Mouse (Mus musculus) stomach, embryonic 16.5 days (tissue): ENCODE results near the gene Ppil1. TPM values are rescaled to one million over a fixed set of nuclear protein-coding genes. Genes with fewer than 3 reads are reported as not detected.
"Not testable (repeated sequence)": the region's sequence is repeated elsewhere in the genome, so short reads cannot be mapped to it uniquely, and the experiment has no call there.

Experiments used
- ATAC-seq: fragments of 200-750 bp; cut with Nextera tagmentation; 2 replicates; pipeline ENCODE4 v1.8.0; 2017; ENCODE audit warnings: moderate number of reproducible peaks, moderate TSS enrichment; ENCODE audit not compliant: insufficient read depth, low FRiP score
- H3K27ac ChIP-seq: fragments of 300-500 bp; sonication (generic); 2 replicates; pipeline ENCODE4 v1.5.1; 2014; ENCODE audit warnings: low read length
- H3K27me3 ChIP-seq: fragments of 300-500 bp; sonication (generic); 2 replicates; pipeline ENCODE4 v1.6.1; 2014; ENCODE audit warnings: low read length, control low read depth, mixed read lengths; ENCODE audit not compliant: control insufficient read depth, insufficient read depth
- H3K36me3 ChIP-seq: fragments of 300-500 bp; sonication (generic); 2 replicates; pipeline ENCODE4 v1.6.1; 2014; ENCODE audit warnings: low read length; ENCODE audit not compliant: control insufficient read depth, insufficient read depth
- H3K4me1 ChIP-seq: fragments of 300-500 bp; sonication (generic); 2 replicates; pipeline ENCODE4 v1.6.1; 2014; ENCODE audit warnings: low read length, control low read depth, mixed read lengths; ENCODE audit not compliant: control insufficient read depth, insufficient read depth
- H3K4me2 ChIP-seq: fragments of 300-500 bp; sonication (generic); 2 replicates; pipeline ENCODE4 v1.6.1; 2014; ENCODE audit warnings: low read depth, low read length, mixed read lengths
- H3K4me3 ChIP-seq: fragments of 300-500 bp; sonication (generic); replicated peaks from 2 replicates; pipeline ENCODE4 v1.5.1; 2014; ENCODE audit warnings: mild to moderate bottlenecking, low read length
- H3K9ac ChIP-seq: fragments of 300-500 bp; sonication (generic); 2 replicates; pipeline ENCODE4 v1.6.1; 2014; ENCODE audit warnings: low read length
- H3K9me3 ChIP-seq: fragments of 300-500 bp; sonication (generic); replicated peaks from 2 replicates; pipeline ENCODE4 v1.6.1; 2016; ENCODE audit warnings: low read length, control low read depth; ENCODE audit not compliant: control insufficient read depth
- WGBS: fragments of 180-500 bp; shearing (Covaris S2); extraction: QIAGEN DNeasy Blood & Tissue Kit; methylation state at CpG from one replicate; pipeline ENCODE4 v1.1.7; 2014; 5-methylcytosine and 5-hydroxymethylcytosine counted together
- polyA plus RNA-seq: library from polyadenylated mRNA; unstranded; fragments of >200 nt; fragmentation: Nextera tagmentation; extraction: Ambion mirVana; gene quantifications from 2 replicates; pipeline ENCODE4 v1.2.1, GENCODE M21; 2015

Ppil1 gene
- polyA plus RNA-seq, 1 experiment from 2014 or later: 130 TPM

- Histone ChIP-seq H3K36me3 (peaks cover 12% of the 10 kb centered on the region), H3K4me1 (peaks cover 11% of the 10 kb centered on the region)
- not testable (repeated sequence) for ATAC-seq, H3K27ac ChIP-seq, H3K27me3 ChIP-seq, H3K4me2 ChIP-seq, H3K9ac ChIP-seq, H3K4me3 ChIP-seq, H3K9me3 ChIP-seq
- WGBS: 75% methylated on average over 14 of the region's 14 CpGs
Measured at GRCm38 (mm10) chr17:29251006-29251405, 13.0 kb downstream of the Ppil1 start.

DNA sequence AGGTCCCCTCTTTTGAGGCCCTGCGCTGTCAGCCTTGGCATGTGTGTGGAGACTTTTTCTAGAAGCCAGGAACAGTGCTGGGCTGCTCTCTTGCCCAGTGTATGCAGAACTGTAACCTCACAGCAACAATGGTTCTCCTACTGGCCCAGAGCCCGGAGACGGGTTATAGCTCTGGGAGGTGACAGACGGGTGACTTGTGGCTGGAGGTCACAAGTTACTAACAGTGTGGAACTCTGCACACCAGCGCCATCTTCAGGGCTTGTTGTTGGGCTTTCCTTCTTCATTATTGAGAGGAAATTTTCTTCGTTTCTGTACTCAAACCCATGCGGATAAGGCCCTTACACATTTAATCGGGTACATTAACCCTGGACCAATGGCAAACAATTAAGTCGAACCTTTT lies 14.5 kb downstream of the Ppil1 start:
- ATAC-seq: no peak
- WGBS: 60% methylated on average over 9 of the region's 9 CpGs
- Histone ChIP-seq H3K9ac (no peak overlapping the region), H3K4me2 (no peak overlapping the region), H3K36me3 (peaks cover 12% of the 10 kb centered on the region), H3K27ac (no peak overlapping the region), H3K4me1 (peaks cover 11% of the 10 kb centered on the region), H3K4me3 (no peak overlapping the region), H3K27me3 (no peaks in the 10 kb centered on the region), H3K9me3 (no peaks in the 10 kb centered on the region)

DNA sequence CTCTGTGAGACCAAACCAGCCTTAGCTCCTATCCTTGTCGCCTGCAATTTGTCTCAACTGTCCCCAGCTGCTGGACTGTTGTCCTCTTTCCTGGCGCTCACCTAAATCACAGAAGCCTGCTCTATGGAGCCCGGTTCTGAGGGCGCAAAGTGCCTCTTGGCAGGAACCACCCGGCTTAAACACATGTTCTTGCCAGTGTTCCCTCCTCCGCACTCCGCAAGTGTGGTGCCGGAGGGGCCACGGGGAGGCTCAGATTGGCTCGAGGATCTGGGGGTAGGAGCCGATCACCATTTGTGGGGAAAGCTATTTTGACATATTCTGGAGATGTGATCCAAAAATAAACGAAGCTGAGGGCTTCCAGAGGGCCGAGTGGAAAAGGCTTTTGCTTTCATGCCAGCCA lies 16.1 kb downstream of the Ppil1 start:
- WGBS: 67% methylated on average over 13 of the region's 13 CpGs
- Histone ChIP-seq H3K27me3 (no peaks in the 10 kb centered on the region), H3K9ac (no peak overlapping the region), H3K4me3 (no peak overlapping the region), H3K36me3 (peaks cover 12% of the 10 kb centered on the region), H3K4me2 (no peak overlapping the region), H3K9me3 (no peaks in the 10 kb centered on the region), H3K27ac (no peak overlapping the region), H3K4me1 (peaks cover 11% of the 10 kb centered on the region)
- ATAC-seq: no peak

- Histone ChIP-seq H3K4me3 (no peak overlapping the region), H3K27ac (no peak overlapping the region), H3K36me3 (peaks cover 12% of the 10 kb centered on the region), H3K4me2 (no peak overlapping the region), H3K4me1 (peaks cover 5% of the 10 kb centered on the region), H3K27me3 (no peaks in the 10 kb centered on the region), H3K9me3 (no peaks in the 10 kb centered on the region), H3K9ac (no peak overlapping the region)
- 29% methylated on average over 5 of the region's 5 CpGs for WGBS
- peak; percentile 50; the same call in 1 of the 2 replicates for ATAC-seq
Measured at GRCm38 (mm10) chr17:29246602-29247001, 17.4 kb downstream of the Ppil1 start.

DNA sequence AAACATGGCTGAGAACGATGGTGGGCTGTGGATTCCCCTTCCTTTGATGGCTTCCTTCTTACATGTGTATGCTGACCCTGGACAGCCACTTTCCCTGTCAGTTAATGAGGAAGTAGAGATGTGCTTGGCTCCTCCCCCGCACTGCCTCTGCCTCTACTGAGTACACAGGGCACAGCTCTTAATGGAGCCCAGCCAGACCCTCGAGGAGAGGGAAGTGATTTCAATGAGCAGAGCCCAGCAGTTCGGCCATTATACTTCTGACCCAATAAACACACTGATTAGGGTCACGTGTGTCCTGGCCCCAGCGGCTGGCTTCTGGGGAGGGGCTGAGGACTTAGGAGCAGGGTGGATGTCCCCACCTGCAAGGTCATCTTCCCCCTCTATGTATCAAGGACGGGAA lies 18.3 kb downstream of the Ppil1 start:
- no peak overlapping the region for H3K27ac ChIP-seq
- WGBS: 42% methylated on average over 7 of the region's 7 CpGs
- ATAC-seq: no peak

GRCm38 (mm10) chr17:29244912-29245311 lies 19.1 kb downstream of the Ppil1 start:
- Histone ChIP-seq H3K36me3 (no peaks in the 10 kb centered on the region), H3K9ac (no peak overlapping the region), H3K4me3 (no peak overlapping the region), H3K27ac (no peak overlapping the region), H3K4me1 (peaks cover 3% of the 10 kb centered on the region), H3K27me3 (no peaks in the 10 kb centered on the region), H3K4me2 (no peak overlapping the region), H3K9me3 (no peaks in the 10 kb centered on the region)
- ATAC-seq: no peak
- 39% methylated on average over 11 of the region's 12 CpGs for WGBS

More for the DNA sequence above, 18.3 kb downstream of the Ppil1 start:
- peaks cover 5% of the 10 kb centered on the region; the same call in 1 of the 2 replicates for H3K36me3 ChIP-seq
- H3K27me3 ChIP-seq: no peaks in the 10 kb centered on the region
- H3K9me3 ChIP-seq: no peaks in the 10 kb centered on the region
- H3K4me3 ChIP-seq: no peak overlapping the region
- no peak overlapping the region for H3K4me2 ChIP-seq
- peaks cover 3% of the 10 kb centered on the region for H3K4me1 ChIP-seq
- no peak overlapping the region for H3K9ac ChIP-seq

- H3K9ac ChIP-seq: peak overlapping the region; percentile 78
- WGBS: 3% methylated on average over 23 of the region's 23 CpGs
- H3K4me3 ChIP-seq: peak overlapping the region; percentile 63
- H3K9me3 ChIP-seq: no peaks in the 10 kb centered on the region
- H3K36me3 ChIP-seq: no peaks in the 10 kb centered on the region
- 0 out of 2 replicates have a peak, but pooled peaks cover 11% of the 10 kb centered on the region for H3K27me3 ChIP-seq
- H3K4me2 ChIP-seq: peak overlapping the region; percentile 99
- ATAC-seq: peak; percentile 19; the same call in 1 of the 2 replicates
- peaks cover 22% of the 10 kb centered on the region for H3K4me1 ChIP-seq
- H3K27ac ChIP-seq: no peak overlapping the region
Measured at GRCm38 (mm10) chr17:29238421-29238945, 25.5 kb downstream of the Ppil1 start.

DNA sequence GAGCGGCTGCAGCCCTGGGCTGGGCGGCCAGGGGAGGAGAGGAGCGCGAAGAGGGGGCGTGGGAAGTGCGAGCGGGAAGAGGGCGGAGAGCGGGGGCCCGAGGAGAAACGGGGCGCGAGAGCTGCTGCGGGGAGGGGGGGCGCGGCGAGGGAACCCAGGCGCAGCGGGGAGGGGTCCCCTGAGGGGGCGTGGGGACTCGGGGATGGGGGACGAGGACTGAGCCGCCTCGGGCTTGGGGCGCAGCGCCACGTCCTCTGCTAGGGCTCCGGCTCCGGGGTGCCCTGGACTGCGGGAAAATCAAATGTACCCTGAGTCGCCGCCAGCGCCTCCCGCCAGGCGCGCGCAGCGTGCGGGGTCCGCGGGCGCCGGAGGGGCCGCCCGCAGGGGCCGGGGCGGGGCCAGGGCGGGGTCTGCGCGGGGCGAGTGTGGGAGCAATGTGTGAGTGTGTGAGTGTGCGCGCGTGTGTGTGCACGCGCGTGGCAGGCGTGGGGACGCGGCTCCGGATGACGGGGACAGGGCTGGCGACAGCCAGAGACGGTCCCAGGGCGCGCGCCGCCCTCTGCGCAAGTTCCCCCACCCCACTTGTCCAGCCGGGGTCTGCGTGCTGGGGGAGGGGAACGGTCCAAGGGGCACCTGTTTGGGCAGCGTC lies 26.1 kb downstream of the Ppil1 start, which contains the start of gene Cpne5:
Gene Cpne5, minus strand, starts transcription at position 396 of the 649 bp plus-strand sequence.
- ATAC-seq: peak; percentile 68
- H3K27me3 ChIP-seq: 0 out of 2 replicates have a peak, but pooled peaks cover 11% of the 10 kb centered on the region
- H3K9ac ChIP-seq: peak within 1 kb of the TSS; percentile 78

DNA sequence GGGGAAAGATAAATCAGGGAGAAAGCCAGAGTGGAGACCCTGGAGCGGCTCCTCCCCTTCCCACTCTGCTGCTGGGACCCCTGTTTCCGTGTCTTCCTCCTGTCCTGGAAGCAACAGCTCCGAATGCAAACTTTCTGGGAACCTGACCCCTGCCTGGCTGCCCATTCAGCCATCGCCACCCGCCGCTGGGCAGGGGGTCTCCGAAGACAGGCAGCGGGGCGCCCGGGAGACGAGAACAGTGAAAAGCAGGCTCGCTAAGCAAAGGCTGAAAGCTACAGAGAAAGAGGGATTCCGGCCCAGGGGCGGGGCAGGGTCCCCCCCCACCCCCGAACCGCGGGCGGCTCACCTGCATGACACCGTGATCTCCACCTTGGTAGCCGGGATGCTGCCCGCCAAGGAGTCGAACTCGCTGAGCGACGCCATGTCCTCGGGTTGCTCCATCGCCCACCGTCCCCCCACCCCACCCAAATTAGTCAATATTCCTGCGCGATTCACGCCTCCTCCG lies 26.7 kb downstream of the Ppil1 start:
- peaks cover 28% of the 10 kb centered on the region for H3K4me1 ChIP-seq
- no peak overlapping the region for H3K27ac ChIP-seq
- H3K9ac ChIP-seq: peak overlapping the region; percentile 78
- peak overlapping the region; percentile 99 for H3K4me2 ChIP-seq
- WGBS: 2% methylated on average over 32 of the region's 32 CpGs
- ATAC-seq: peak; percentile 10; the same call in 1 of the 2 replicates
- H3K9me3 ChIP-seq: no peaks in the 10 kb centered on the region
- H3K4me3 ChIP-seq: peak overlapping the region; percentile 63
- 0 out of 2 replicates have a peak, but pooled peaks cover 11% of the 10 kb centered on the region for H3K27me3 ChIP-seq
- no peaks in the 10 kb centered on the region for H3K36me3 ChIP-seq

More for the DNA sequence above, 26.1 kb downstream of the Ppil1 start, which contains the start of gene Cpne5:
- Histone ChIP-seq H3K9me3 (no peaks in the 10 kb centered on the region), H3K4me3 (peak within 1 kb of the TSS; percentile 63), H3K36me3 (no peaks in the 10 kb centered on the region), H3K4me1 (peaks cover 28% of the 10 kb centered on the region), H3K4me2 (peak within 1 kb of the TSS; percentile 99), H3K27ac (no peak within 1 kb of the TSS)
- WGBS: 0% methylated on average over 62 of the region's 73 CpGs
